Mouse (Mus musculus): ENCODE data around the gene Dok7.
A peak's percentile ranks its signal among the peaks of the same experiment; 100 is the strongest.

Gene Dok7

DNA sequence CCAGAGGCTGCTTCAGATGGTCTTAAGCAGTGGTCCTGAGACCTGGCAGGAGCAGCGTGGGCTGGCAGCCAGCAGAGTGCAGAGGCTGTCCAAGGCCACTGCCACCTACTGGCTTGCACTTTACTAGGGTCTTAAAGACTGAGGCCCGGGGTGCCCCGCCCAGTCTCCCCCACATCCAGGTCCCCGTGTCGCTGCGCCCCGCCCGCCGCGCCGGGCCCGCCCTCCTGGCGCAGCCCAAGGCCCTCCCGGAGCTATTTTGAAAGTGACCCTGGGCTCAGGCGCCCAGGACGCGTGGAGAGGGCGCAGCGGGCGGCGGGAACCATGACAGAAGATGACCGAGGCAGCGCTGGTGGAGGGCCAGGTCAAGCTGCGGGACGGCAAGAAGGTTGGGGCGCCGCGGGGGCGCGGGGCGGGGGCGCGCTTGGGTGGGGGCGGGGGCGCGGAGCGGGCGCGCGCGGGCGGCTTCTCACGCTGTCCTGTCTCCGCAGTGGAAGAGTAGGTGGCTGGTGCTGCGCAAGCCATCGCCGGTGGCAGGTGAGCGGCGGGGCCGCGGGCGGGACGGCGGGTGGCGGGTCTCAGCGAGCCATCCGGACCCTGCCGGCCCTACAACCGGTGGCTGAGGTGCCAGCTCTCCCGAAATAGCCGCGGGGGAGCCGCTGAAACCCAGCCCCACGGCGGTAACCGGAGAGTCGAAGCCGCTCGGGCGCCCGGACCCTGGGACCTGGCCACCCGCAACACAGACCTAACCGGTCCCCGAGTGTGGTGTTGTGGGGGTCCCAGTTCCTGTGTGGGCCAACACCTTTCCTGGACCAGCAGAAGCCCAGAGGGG lies at the start of gene Dok7:
TSS of gene Dok7 (plus strand) at position 163 of the 829 bp plus-strand sequence.
- DNase-seq (ENCODE audit: low spot score in 2 of 2): peak; percentile 75 to 77

- peak; percentile 44 to 54 for DNase-seq (ENCODE audit: low spot score in 2 of 2)
Observed at GRCm38 (mm10) chr5:35009163-35009562, 47.4 kb upstream of the Dok7 start.

DNA sequence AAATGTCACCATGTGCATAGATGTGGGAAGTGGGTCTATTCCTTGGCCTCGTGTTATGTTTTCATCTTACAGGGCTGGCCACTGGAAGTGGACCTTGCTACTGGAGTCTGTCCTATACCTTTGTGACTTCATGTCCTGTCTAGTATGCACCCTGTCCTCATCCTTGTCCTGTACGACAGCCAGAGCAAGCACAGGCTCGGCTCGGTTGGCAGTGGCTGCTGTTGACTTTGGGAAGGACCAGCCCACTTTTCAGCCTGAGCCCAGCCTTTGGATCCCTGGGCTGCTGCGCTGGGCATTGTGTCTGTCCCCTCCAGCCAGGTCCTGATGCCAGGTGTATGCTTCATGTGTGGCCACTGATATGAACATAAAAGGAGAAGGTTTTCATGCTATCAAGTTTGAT lies 45.9 kb upstream of the Dok7 start:
- DNase-seq (ENCODE audit: low spot score in 2 of 2): no peak

- DNase-seq (ENCODE audit: low spot score in 2 of 2): no peak
Observed at GRCm38 (mm10) chr5:35011156-35011923, 45.2 kb upstream of the Dok7 start.

DNA sequence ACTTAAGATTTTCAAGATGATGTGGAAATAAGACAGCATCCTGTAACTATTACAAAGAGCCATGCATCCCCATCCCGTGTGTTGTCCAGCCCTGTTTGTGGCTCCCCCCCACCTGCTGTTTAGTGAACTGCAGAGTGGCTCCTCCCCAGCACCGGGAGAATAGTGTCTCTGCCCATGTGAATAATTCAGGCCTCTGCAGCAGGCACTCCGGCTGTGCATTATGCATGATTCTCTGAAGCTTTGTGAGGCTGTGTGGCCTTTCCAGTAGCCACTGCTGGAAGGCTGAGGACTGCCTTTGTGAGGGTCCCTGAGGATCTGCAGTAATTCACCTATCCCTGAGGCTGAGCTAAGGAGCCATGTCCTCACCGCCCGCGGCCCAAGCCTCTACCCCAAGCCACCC lies 42.5 kb upstream of the Dok7 start:
- DNase-seq (ENCODE audit: low spot score in 2 of 2): no peak

- DNase-seq (ENCODE audit: low spot score in 2 of 2): no peak
Observed at GRCm38 (mm10) chr5:35019673-35020300, 36.8 kb upstream of the Dok7 start.

DNA sequence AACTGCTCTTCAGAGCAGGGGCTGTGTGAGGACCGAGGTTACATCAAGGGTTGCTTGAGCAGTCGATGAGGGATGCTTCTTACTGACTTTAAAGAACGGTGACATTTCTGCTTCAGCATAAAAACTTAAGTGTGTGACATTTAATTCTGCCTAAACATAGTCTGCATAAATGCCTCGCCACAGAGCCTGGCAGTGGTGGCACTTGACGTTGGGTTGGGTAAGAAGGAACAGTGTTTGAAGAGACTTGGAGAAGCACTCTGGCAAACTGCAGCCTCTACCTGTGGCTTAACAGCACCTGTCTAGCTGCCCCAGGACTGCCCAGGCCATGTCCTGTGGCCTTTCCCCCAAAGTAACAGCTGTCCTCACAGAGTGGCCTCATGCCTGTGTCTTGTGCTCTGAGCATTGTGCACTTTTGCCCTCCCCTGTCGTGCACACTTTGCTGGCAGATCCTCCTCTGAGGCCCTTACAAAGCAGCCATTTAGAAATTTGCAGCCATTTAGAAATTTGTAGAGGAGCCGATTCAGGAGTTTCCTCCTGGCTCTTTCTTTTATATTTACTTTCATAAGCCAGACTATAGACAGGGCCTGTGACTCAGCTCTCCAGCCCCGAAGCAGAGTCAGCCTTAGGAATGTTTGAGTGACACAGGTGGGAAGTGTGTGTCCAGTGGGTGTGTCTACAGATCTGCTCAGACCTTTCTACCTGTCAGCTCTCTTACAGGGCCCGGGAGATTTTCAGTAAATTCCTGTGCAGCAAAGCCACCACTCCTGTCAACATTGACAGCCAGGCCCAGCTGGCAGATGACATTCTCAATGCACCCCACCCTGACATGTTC lies 35.9 kb upstream of the Dok7 start:
- DNase-seq (ENCODE audit: low spot score in 2 of 2): no peak

DNA sequence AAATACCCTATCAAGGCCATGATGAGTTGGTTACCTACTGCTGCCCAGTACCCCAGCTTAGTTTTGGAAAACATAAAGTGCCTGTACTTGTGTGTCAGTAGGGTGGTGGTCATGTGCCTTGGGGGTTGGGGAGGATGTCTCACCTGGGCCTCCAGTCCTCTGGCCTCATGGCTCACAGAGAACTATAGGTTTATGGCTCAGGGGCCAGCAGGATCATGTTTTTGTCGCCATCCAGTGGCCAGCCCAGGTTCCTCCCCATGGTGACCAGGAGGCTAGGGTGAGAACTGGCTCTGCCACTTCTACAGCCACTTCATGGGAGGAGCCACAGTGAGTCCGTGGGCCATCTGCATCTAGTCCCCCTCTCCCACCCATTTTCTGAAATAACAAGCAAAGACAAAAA lies 31.6 kb upstream of the Dok7 start:
- DNase-seq (ENCODE audit: low spot score in 2 of 2): peak; percentile 40 to 47

- DNase-seq (ENCODE audit: low spot score in 2 of 2): peak in 1 of 2 experiments; percentile 49
Observed at GRCm38 (mm10) chr5:35029303-35029702, 27.3 kb upstream of the Dok7 start.

GRCm38 (mm10) chr5:35029755-35030154 lies 26.8 kb upstream of the Dok7 start:
- no peak for DNase-seq (ENCODE audit: low spot score in 2 of 2)

GRCm38 (mm10) chr5:35033068-35033467 lies 23.5 kb upstream of the Dok7 start:
- no peak for DNase-seq (ENCODE audit: low spot score in 2 of 2)

GRCm38 (mm10) chr5:35033619-35034018 lies 22.9 kb upstream of the Dok7 start:
- DNase-seq (ENCODE audit: low spot score in 2 of 2): no peak

GRCm38 (mm10) chr5:35035141-35035540 lies 21.4 kb upstream of the Dok7 start:
- DNase-seq (ENCODE audit: low spot score in 2 of 2): no peak

- peak; percentile 51 to 81 for DNase-seq (ENCODE audit: low spot score in 2 of 2)
Observed at GRCm38 (mm10) chr5:35035795-35036194, 20.8 kb upstream of the Dok7 start.

GRCm38 (mm10) chr5:35037438-35037837 lies 19.1 kb upstream of the Dok7 start:
- DNase-seq (ENCODE audit: low spot score in 2 of 2): no peak

GRCm38 (mm10) chr5:35041268-35041829 lies 15.2 kb upstream of the Dok7 start, which contains the start of gene Hgfac:
TSS of gene Hgfac (plus strand) at chr5:35041509.
- DNase-seq (ENCODE audit: low spot score in 2 of 2): no peak

- no peak for DNase-seq (ENCODE audit: low spot score in 2 of 2)
Observed at GRCm38 (mm10) chr5:35042431-35043109, 14.0 kb upstream of the Dok7 start.

DNA sequence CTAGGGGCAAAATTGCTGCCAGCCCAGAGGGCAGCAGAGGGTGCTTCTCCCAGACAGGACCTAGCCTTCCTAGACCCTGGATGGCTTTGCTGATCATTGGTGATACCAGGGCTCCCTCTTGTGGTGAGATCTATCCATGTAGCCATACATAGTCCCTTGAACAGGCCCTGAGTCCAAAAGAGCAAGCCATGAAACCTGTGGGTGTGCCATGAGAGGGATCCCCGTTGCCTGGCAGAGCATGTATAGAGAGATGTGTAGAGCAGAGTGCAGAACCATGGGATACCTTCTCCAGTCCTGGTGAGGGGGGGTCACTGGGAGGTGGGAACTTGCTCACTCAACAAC lies 13.5 kb upstream of the Dok7 start:
- peak; percentile 61 to 77 for DNase-seq (ENCODE audit: low spot score in 2 of 2)

- DNase-seq (ENCODE audit: low spot score in 2 of 2): no peak
Observed at GRCm38 (mm10) chr5:35050541-35050940, 6.0 kb upstream of the Dok7 start.

- no peak for DNase-seq (ENCODE audit: low spot score in 2 of 2)
Observed at GRCm38 (mm10) chr5:35054628-35055027, 1.9 kb upstream of the Dok7 start.

DNA sequence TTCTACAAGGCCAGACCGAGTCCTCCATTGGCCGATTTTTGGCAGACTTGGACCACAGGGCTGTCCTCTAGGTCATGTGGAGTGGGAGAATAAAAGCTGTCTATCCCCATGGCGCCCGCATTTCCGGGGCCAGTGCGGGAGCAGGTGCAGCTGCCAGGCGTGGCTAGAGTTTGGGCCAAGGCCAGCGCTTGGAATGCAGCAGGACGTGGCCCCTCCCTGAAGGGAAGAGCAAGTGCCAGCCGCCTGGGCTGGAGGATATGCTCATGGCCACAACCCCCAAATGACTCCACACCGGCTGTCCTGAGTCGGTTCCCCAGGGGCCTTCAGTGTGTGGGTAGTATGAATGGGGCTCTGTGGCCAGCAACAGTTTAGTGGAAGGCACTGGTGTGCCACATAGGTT lies 1.5 kb upstream of the Dok7 start:
- DNase-seq (ENCODE audit: low spot score in 2 of 2): no peak

Data from heart, adult 9 months (tissue).